Mouse (Mus musculus) R1 (cell line): ENCODE measurements at regions not wholly inside any gene's neighbourhood (a gene's known extent, or its start where the extent isn't known, plus 50 kb on each side); places are given as distances from the start of the nearest gene placed in this dataset.

ENCODE experiments used
- DNase-seq: peaks from one replicate; pipeline ENCODE4 v3.0.0-alpha.2; 2018; ENCODE audit warnings: low read depth, low spot score

DNA sequence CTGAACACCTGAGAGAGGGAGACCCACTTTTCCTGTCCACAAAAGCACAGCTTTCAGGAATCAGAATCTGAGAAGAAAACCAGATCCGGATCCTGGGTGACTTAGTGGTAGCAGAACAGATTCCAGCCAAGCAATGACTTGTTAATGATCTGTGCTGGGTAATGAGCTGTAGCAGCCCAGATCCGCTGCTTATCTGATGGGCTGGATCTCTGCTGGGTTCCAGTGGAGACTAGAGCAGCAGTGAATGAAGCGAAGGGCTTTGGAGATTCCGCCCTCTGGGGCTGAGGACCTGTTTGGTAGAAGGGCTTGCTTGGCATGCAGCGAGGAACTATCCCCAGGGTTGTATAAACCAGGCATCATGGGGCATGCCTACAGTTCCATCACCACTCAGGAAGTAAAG lies 156.3 kb downstream of the Maf start:
- no peak for DNase-seq

- DNase-seq = no peak
Observed at GRCm38 (mm10) chr8:115549112-115549511, 158.5 kb downstream of the Maf start.

- no peak for DNase-seq
Observed at GRCm38 (mm10) chr8:115544067-115544466, 163.5 kb downstream of the Maf start.

- no peak for DNase-seq
Observed at GRCm38 (mm10) chr8:115542935-115543334, 164.7 kb downstream of the Maf start.

GRCm38 (mm10) chr8:115539600-115539999 lies 168.0 kb downstream of the Maf start:
- no peak for DNase-seq

DNA sequence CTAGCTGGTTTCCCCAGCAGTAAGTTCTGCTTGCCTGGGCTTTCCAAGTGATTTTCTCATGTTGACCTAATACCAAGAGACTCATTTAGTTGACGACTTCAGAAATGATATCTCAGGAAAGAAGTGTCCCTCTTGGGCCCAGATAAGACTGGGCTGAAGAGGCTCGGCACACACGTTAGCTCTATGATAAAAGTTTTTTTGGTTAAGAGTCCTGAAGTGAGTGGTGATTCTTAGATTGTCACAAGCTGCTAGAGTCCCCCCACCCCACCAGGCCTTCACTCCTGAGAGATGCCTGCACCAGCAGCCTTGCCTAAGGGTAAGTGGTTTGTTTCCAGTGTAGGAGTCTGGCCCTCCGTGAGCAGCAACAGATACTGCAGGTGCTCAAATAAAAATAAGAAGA lies 169.4 kb downstream of the Maf start:
- DNase-seq = no peak

DNA sequence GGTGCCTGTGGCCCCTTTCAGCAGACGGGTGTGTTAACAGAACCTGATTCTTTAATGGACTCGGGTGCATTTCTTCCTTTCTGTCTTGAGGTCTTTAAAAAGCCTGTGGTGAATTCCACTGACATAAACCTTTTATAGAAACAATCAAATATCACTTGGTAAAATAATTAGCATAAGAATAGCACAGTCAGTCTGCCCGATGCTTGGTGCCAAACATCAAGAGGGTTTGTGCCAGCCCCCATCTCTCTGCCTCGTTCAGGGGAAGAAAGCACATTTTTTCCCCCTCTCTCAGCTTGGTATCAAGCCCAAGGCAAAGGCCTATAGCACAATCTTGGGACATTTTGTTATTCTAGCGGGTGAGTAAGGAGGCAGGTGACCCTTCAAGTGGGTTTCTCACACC lies 169.8 kb downstream of the Maf start:
- no peak for DNase-seq

GRCm38 (mm10) chr8:115536554-115537346 lies 170.8 kb downstream of the Maf start:
- DNase-seq = no peak

DNA sequence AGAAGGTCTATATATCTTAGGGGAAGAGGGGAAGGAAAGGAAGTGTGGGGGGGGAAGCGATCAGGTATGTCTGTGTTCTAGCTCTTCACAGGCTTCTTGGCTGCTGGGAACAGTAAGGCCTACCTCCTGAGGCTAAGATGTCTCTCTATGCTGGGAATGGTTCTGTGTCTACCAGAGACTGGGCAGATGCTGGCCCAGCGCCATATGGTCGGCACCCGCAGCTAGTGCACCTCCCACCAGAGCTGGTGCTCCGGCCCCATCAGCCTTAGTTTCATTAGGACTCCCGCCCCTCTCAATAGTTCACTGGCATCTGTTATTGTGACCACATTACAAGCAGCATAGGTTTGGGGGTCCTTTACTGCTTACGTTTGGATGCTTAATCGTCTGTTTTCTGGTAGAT lies 171.6 kb downstream of the Maf start:
- no peak for DNase-seq

DNA sequence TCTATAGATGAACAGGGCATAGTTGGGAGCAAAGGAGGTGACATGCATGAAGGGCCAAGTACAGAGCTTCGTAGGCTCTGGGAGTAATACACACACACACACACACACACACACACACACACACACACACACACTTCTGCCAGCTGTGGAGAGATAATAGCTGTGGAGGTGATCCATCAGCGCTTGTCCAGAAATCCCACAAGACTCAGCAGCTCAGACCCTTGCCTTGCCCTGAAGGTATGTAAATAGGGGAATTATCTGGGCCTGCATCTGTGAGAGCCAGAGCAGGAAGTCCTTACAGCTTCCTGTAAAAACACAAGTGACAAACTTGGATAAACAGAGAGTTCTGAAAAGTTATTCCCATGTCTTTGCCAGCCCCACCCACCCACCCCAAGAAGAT lies 173.6 kb downstream of the Maf start:
- DNase-seq = no peak

DNA sequence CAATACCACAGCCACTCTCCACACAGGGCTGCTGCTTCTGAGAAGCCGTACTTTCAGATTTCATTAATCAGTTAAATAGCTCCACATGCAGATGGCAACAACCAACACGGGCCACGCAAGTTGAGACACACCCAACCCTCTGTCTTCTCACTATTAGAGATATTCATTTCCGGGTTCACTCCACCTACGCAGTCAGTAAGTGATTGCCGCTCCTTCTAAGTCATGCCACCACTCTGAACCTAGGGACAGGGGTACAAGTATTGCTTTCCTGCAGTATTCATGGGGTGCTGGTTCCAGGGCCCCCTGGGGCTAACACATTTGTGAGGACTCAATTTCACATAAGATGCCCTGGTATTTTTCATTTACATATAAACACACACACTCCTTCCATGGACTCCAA lies 176.3 kb downstream of the Maf start:
- no peak for DNase-seq

- DNase-seq = no peak
Observed at GRCm38 (mm10) chr8:115529568-115530342, 177.8 kb downstream of the Maf start.

DNA sequence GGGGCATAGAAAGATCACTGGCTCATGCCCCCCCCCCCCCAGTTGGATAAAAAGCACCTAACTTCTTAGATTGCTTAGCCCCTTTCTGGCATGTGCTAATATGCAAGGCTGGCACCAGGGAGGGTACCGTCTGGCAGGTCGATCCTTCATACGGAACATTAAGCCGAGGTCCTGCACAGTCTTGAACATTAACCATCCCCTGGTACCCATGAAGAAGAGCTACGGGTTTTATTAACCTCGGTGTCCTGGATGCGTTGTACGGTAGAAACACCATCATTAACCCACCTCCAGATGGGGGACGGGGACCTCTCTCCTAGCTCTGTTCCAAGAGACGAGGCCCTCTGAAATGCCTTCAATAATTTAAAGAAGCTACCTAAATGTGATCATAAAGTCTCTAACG lies 178.7 kb downstream of the Maf start:
- no peak for DNase-seq

DNA sequence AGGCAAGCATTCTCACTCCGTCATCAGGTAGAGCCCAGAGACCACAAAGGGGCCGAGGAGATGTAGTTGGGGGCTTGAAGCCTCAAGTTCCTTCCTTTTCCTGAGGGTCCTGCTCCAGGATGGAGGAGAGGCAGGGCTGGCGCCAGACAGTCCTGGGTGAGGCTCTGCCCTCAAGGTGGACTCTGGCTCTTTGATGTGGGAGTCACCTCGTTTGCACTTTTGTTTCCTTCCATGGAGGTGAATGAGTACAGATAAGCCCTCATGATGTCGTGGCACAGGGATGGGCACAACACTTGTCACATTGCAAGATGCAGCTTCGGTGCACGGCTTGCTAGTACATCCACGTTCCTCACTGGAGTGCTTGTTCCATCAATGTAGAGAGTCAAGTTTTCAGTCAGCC lies 182.4 kb downstream of the Maf start:
- DNase-seq = no peak

GRCm38 (mm10) chr8:115524713-115525112 lies 182.9 kb downstream of the Maf start:
- no peak for DNase-seq

GRCm38 (mm10) chr8:115522527-115522926 lies 185.1 kb downstream of the Maf start:
- DNase-seq = peak; percentile 13

DNA sequence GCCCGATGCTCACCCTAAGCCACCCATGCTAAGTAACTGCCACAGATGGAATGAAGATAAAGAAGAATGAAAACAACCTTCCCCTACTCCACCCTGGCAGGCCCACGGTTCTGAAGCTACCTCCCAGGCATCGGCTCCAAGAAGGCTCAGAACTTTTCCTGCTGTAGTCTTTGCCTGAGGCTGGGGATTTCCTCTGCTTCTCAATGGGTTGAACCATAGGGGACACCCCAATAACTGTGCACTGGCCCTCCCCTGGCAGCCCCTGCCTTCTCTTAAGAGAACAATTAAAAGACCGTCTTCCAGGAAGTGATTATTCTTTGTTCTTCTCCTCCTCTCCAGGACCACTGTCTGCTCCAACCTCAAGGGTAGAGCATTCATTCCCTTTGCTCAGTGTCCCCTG lies 191.9 kb downstream of the Maf start:
- no peak for DNase-seq

- DNase-seq = no peak
Observed at GRCm38 (mm10) chr8:115514485-115514884, 193.1 kb downstream of the Maf start.

- DNase-seq = no peak
Observed at GRCm38 (mm10) chr8:115507180-115507579, 200.4 kb downstream of the Maf start.

GRCm38 (mm10) chr8:115506741-115507140 lies 200.9 kb downstream of the Maf start:
- DNase-seq = no peak

DNA sequence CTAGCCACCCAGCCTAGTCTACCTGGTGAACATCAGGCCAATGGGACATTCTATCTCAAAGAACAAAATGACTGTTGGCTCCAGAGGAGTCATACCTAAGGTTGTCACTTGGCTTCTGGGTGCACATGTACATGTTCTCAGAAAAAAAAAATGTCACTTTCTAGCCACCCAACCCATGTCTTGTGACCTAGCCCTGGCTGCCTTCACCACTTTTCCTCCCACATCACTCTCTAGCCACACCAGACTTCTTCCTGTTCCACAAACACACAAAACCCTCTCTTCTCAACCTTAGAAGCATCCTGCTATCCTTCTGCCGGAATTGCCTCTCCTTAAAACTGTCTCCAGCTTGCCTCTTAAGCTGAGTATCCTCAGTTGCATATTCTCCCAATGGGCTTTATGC lies 211.6 kb downstream of the Maf start:
- DNase-seq = no peak

DNA sequence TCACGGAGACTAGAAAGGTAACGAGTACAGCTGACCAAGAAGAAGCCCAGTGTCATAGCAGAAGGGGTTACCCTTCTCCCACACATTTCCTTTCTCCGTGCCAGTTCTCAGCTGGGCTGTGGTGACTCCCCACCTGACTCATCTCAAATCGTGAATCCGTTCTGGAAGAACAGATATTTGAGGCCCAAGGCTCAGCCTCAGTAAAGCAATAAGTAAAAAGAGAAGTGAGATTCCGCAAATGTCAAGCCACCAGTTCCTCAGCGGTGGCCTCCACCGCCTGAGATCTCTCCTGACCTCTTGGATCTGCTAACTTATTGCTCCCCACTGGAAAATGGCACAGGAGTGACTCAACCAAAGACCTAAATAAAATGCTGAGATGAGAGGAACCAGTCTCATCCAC lies 213.2 kb downstream of the Maf start:
- no peak for DNase-seq

- DNase-seq = peak; percentile 13
Observed at GRCm38 (mm10) chr8:115486904-115487303, 220.7 kb downstream of the Maf start.
